Mouse (Mus musculus): ENCODE measurements around the gene Tspan10. TPM values are rescaled to one million over a fixed set of nuclear protein-coding genes. Genes with fewer than 3 reads are reported as not detected.

Tspan10 gene
- polyA plus RNA-seq, 1 experiment = not detected

- H3ac ChIP-seq (ENCODE audit: control insufficient read depth, insufficient read length) = no peak overlapping the region
- H3K79me2 ChIP-seq (ENCODE audit: control insufficient read depth, insufficient read depth) = peaks cover 10% of the 10 kb centered on the region
- H3K4me3 ChIP-seq = no peak overlapping the region
- no peak for TF ChIP-seq CEBPB (IDR thresholded peaks at IDR 0.05; ENCODE audit: insufficient read depth, poor library complexity, severe bottlenecking)
- no peak for TF ChIP-seq MYOG (IDR thresholded peaks at IDR 0.05; ENCODE audit: control insufficient read depth in 1 of 3, insufficient read depth in 1 of 3, insufficient read length in 2 of 3, low read depth in 2 of 3)
- TF ChIP-seq REST (IDR thresholded peaks at IDR 0.05; ENCODE audit: insufficient read depth, insufficient read length) = no peak
- TF ChIP-seq MAX (IDR thresholded peaks at IDR 0.05; ENCODE audit: low read depth) = no peak
- TF ChIP-seq MYOD1 (IDR thresholded peaks at IDR 0.05; ENCODE audit: control insufficient read depth in 1 of 3, insufficient read length in 2 of 3, low read depth in 2 of 3) = no peak
- TF ChIP-seq POLR2A (IDR thresholded peaks at IDR 0.05; ENCODE audit: insufficient read length, low read depth) = no peak
- TF ChIP-seq USF1 (IDR thresholded peaks at IDR 0.05; ENCODE audit: low read depth) = no peak
- TF ChIP-seq E2F4 (IDR thresholded peaks at IDR 0.05; ENCODE audit: insufficient read depth) = no peak
- no peak for TF ChIP-seq TCF3 (IDR thresholded peaks at IDR 0.05; ENCODE audit: insufficient read length, low read depth)
- no peak for TF ChIP-seq TCF12 (IDR thresholded peaks at IDR 0.05; ENCODE audit: insufficient read depth, poor library complexity, severe bottlenecking)
- no peak for TF ChIP-seq SRF (IDR thresholded peaks at IDR 0.05; ENCODE audit: control insufficient read depth, insufficient read length, low read depth)
- TF ChIP-seq POLR2AphosphoS2 (IDR thresholded peaks at IDR 0.05; ENCODE audit: insufficient read length, low read depth) = no peak
- H3K27me3 ChIP-seq (ENCODE audit: control insufficient read depth, insufficient read depth, insufficient read length) = no peaks in the 10 kb centered on the region
- H3K4me2 ChIP-seq (ENCODE audit: low read depth) = no peak overlapping the region
- H3K36me3 ChIP-seq (ENCODE audit: control insufficient read depth, insufficient read depth) = peaks cover 7% of the 10 kb centered on the region
Observed at GRCm38 (mm10) chr11:120493911-120494310, 51.5 kb downstream of the Tspan10 start.

Other genes with a start within 250 kb of the Tspan10 start
- 6.3 TPM for gene Bahcc1, start 209.7 kb upstream of the Tspan10 start, polyA plus RNA-seq (2012; fragmentation: generic; extraction: Trizol)
- 2,358 TPM for gene Actg1, start 94.1 kb upstream of the Tspan10 start, polyA plus RNA-seq (2012; fragmentation: generic; extraction: Trizol)
- 1.1 TPM for gene Fscn2, start 81.1 kb upstream of the Tspan10 start, polyA plus RNA-seq (2012; fragmentation: generic; extraction: Trizol)
- 12.3 TPM for gene Faap100, start 63.9 kb upstream of the Tspan10 start, polyA plus RNA-seq (2012; fragmentation: generic; extraction: Trizol)
- gene Nploc4, start 4.9 kb upstream of the Tspan10 start, polyA plus RNA-seq (2012; fragmentation: generic; extraction: Trizol) = 61.8 TPM
- 0.18 TPM for gene Pde6g, start 10.9 kb downstream of the Tspan10 start, polyA plus RNA-seq (2012; fragmentation: generic; extraction: Trizol)
- 17.4 TPM for gene Oxld1, start 15.4 kb downstream of the Tspan10 start, polyA plus RNA-seq (2012; fragmentation: generic; extraction: Trizol)
- gene Ccdc137, start 15.5 kb downstream of the Tspan10 start, polyA plus RNA-seq (2012; fragmentation: generic; extraction: Trizol) = 11.4 TPM
- gene Arl16, start 25.0 kb downstream of the Tspan10 start, polyA plus RNA-seq (2012; fragmentation: generic; extraction: Trizol) = 15.6 TPM
- gene Mrpl12, start 42.0 kb downstream of the Tspan10 start, polyA plus RNA-seq (2012; fragmentation: generic; extraction: Trizol) = 218 TPM
- 43.8 TPM for gene Slc25a10, start 49.2 kb downstream of the Tspan10 start, polyA plus RNA-seq (2012; fragmentation: generic; extraction: Trizol)
- gene Gcgr, start 88.1 kb downstream of the Tspan10 start, polyA plus RNA-seq (2012; fragmentation: generic; extraction: Trizol) = 0.05 TPM
- 237 TPM for gene Mcrip1, start 107.1 kb downstream of the Tspan10 start, polyA plus RNA-seq (2012; fragmentation: generic; extraction: Trizol)
- 1.0 TPM for gene Ppp1r27, start 108.5 kb downstream of the Tspan10 start, polyA plus RNA-seq (2012; fragmentation: generic; extraction: Trizol)
- 444 TPM for gene P4hb, start 130.6 kb downstream of the Tspan10 start, polyA plus RNA-seq (2012; fragmentation: generic; extraction: Trizol)
- gene Arhgdia, start 139.0 kb downstream of the Tspan10 start, polyA plus RNA-seq (2012; fragmentation: generic; extraction: Trizol) = 837 TPM
- 113 TPM for gene Alyref, start 155.7 kb downstream of the Tspan10 start, polyA plus RNA-seq (2012; fragmentation: generic; extraction: Trizol)
- gene Anapc11, start 155.8 kb downstream of the Tspan10 start, polyA plus RNA-seq (2012; fragmentation: generic; extraction: Trizol) = 184 TPM
- 0.32 TPM for gene Npb, start 165.8 kb downstream of the Tspan10 start, polyA plus RNA-seq (2012; fragmentation: generic; extraction: Trizol)
- 117 TPM for gene Pcyt2, start 175.3 kb downstream of the Tspan10 start, polyA plus RNA-seq (2012; fragmentation: generic; extraction: Trizol)
- gene Sirt7, start 182.6 kb downstream of the Tspan10 start, polyA plus RNA-seq (2012; fragmentation: generic; extraction: Trizol) = 29.9 TPM
- 43.1 TPM for gene Mafg, start 191.0 kb downstream of the Tspan10 start, polyA plus RNA-seq (2012; fragmentation: generic; extraction: Trizol)
- 56.9 TPM for gene Pycr1, start 201.1 kb downstream of the Tspan10 start, polyA plus RNA-seq (2012; fragmentation: generic; extraction: Trizol)
- gene Myadml2, start 205.5 kb downstream of the Tspan10 start, polyA plus RNA-seq (2012; fragmentation: generic; extraction: Trizol) = 4.6 TPM
- gene Notum, start 218.5 kb downstream of the Tspan10 start, polyA plus RNA-seq (2012; fragmentation: generic; extraction: Trizol) = 0.19 TPM
- gene Aspscr1, start 230.3 kb downstream of the Tspan10 start, polyA plus RNA-seq (2012; fragmentation: generic; extraction: Trizol) = 65.9 TPM